Mouse (Mus musculus): Measurements from ENCODE around the gene Dntt. TPM values are rescaled to one million over a fixed set of nuclear protein-coding genes. Genes with fewer than 3 reads are reported as not detected.

The Dntt gene
- total RNA-seq (2021), result not detected
- long read RNA-seq, experiment 1, result 0 reads
- long read RNA-seq, experiment 2, result 0 reads

- no peak for DNase-seq
Measured at GRCm38 (mm10) chr19:41029219-41029618, at the start of gene Dntt. Dntt (plus strand) TSS chr19:41029275.

GRCm38 (mm10) chr19:40980671-40981070 lies 48.4 kb upstream of the Dntt start:
- DNase-seq, result no peak

- no peak for DNase-seq
Measured at GRCm38 (mm10) chr19:40984536-40984935, 44.5 kb upstream of the Dntt start.

- DNase-seq, result no peak
Measured at GRCm38 (mm10) chr19:40988856-40989255, 40.2 kb upstream of the Dntt start.

- DNase-seq, result no peak
Measured at GRCm38 (mm10) chr19:40989961-40990600, 39.0 kb upstream of the Dntt start.

- DNase-seq, result no peak
Measured at GRCm38 (mm10) chr19:40990781-40991343, 38.2 kb upstream of the Dntt start.

GRCm38 (mm10) chr19:40991626-40992025 lies 37.4 kb upstream of the Dntt start:
- no peak for DNase-seq

- no peak for DNase-seq
Measured at GRCm38 (mm10) chr19:40992096-40992495, 37.0 kb upstream of the Dntt start.

GRCm38 (mm10) chr19:40992517-40993044 lies 36.5 kb upstream of the Dntt start:
- DNase-seq, result no peak

- peak in 1 of 2 experiments; percentile 16 for DNase-seq
Measured at GRCm38 (mm10) chr19:40993356-40993755, 35.7 kb upstream of the Dntt start.

- DNase-seq, result peak; percentile 75 to 89
Measured at GRCm38 (mm10) chr19:40994057-40994585, 35.0 kb upstream of the Dntt start, which contains the start of gene Blnk. Blnk (minus strand) TSS chr19:40994535.

- DNase-seq, result no peak
Measured at GRCm38 (mm10) chr19:40994911-40995310, 34.2 kb upstream of the Dntt start.

GRCm38 (mm10) chr19:40995449-40996401 lies 33.4 kb upstream of the Dntt start:
- no peak for DNase-seq

- no peak for DNase-seq
Measured at GRCm38 (mm10) chr19:40996722-40997121, 32.4 kb upstream of the Dntt start.

GRCm38 (mm10) chr19:40998469-40999170 lies 30.5 kb upstream of the Dntt start:
- peak in 1 of 2 experiments; percentile 55 for DNase-seq

- DNase-seq, result no peak
Measured at GRCm38 (mm10) chr19:40999569-40999968, 29.5 kb upstream of the Dntt start.

- no peak for DNase-seq
Measured at GRCm38 (mm10) chr19:41003694-41004315, 25.3 kb upstream of the Dntt start.

GRCm38 (mm10) chr19:41006621-41007020 lies 22.5 kb upstream of the Dntt start:
- no peak for DNase-seq

GRCm38 (mm10) chr19:41007326-41007725 lies 21.7 kb upstream of the Dntt start:
- DNase-seq, result peak; percentile 68 to 84

GRCm38 (mm10) chr19:41007733-41008132 lies 21.3 kb upstream of the Dntt start:
- DNase-seq, result no peak
